Mouse (Mus musculus): ENCODE results near the gene P3h2. TPM values are rescaled to one million over a fixed set of nuclear protein-coding genes. Genes with fewer than 3 reads are reported as not detected.

The P3h2 gene
- total RNA-seq, 2 experiments from 2014 or later: 3.3 to 4.3 TPM

GRCm38 (mm10) chr16:26077246-26078099 is 28.1 kb downstream of the P3h2 start:
- intact Hi-C loops (cut with DNase I): no loop called here
- DNase-seq: no peak

DNA sequence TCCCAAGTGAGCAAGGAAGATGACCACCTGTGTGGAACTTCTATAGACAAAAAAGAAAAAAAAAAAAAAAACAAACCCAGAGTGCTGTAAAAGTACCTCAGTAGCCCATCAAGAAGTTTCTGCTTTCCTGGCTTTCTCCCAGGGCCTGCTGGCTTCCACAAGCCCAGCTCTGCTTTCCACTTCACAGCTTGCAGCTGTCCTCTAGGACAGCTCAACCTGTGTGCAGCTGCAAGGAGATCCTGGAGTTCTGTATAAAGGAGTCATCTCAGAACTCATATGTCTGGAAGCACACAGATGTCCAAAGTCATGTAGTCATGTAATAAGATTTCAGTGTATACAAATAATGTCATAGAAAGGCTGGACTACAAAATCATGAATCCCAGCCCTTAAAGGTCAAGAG is 30.5 kb downstream of the P3h2 start:
- no peak for DNase-seq

GRCm38 (mm10) chr16:26070376-26070775 is 35.2 kb downstream of the P3h2 start:
- intact Hi-C loops (cut with DNase I): no loop called here
- DNase-seq: no peak

More for the DNA sequence above, 30.5 kb downstream of the P3h2 start:
- intact Hi-C loops (cut with DNase I): no loop called here

GRCm38 (mm10) chr16:26065060-26065459 is 40.5 kb downstream of the P3h2 start:
- intact Hi-C loops (cut with DNase I): loop anchor here (1.0 to 5.0 kb wide), 2 partner anchors 14 to 42 kb away; partner anchors contain the start of gene P3h2
- peak; percentile 35 to 50 for DNase-seq

DNA sequence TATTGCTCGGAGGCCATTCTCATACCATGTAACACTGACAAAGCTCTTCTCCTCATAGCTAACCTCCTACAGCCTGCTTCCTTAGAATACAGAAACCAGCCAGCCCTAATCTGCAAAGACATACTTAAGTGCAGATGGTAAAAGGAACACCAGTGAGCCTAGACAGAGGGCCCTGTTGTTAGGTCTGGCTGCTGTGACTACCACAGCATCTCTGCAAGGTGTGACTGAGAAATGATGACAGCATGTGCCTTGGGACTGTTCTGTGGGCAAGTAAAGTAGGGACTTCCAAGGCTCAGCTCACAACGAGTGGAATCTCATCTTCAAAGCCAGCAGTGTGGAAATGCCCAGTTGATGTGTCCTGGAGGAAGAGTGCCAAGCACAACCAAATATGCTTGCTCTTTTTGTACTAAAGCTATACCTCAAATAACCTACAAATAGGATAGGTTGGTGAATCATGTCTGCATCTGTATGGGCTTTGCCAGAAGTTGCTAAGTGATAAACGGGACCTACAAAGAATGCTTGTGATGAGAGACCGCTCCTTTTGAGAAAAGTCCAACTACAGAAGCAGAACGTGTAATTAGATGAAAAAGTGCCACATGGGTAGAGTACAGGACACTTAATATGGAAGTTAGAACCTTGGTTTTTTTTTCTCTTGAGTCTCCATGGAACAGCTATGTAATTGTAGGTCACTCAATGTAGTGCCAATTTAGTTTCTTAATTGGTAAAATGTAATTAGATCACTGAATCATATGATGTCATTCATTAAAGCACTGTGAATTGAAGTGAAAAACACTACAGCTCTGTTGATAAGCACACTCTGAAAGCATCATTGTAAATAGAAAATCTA is 45.1 kb downstream of the P3h2 start:
- intact Hi-C loops (cut with DNase I): no loop called here
- no peak for DNase-seq

DNA sequence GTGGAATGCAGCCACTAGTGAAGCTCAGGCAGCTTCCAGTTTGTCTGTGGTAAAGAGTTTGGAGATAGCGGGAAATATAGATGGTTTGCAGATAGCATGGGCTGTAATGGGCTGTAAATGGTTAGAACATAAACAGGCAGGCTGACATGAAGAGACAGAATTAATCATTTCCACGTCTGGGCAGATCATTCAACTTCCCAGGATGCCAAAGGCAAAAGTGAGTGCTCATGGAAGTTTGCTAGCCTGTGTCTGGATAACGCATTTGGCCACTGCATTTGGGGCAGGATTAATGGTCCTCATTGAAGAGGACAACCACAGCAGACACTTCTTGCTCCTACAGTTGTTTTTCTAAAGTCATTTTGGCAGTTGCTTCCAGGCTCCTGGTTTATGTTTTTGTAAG is 52.0 kb downstream of the P3h2 start:
- DNase-seq: no peak
- intact Hi-C loops (cut with DNase I): no loop called here

GRCm38 (mm10) chr16:26049393-26050087 is 56.0 kb downstream of the P3h2 start:
- peak in 1 of 2 experiments; percentile 31 for DNase-seq
- intact Hi-C loops (cut with DNase I): no loop called here

DNA sequence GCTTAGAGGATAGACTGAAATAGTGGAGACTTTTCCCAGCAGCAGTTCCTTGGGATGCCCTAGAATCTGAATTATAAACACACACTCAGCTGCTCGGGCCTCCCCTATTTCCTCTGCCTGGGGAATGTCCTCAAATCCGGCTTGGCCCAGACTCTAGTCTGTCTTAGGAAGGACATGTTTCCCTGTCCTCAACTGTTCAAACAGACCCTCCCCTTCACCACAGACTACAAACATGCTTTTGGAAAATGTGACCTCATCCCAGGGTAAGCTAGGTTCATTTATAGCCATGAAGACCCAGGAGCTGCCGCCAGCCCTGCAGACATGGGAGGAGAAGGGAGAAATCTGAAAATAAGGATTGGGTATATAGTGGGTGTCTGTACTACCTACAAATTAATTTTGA is 57.7 kb downstream of the P3h2 start:
- intact Hi-C loops (cut with DNase I): no loop called here
- no peak for DNase-seq

DNA sequence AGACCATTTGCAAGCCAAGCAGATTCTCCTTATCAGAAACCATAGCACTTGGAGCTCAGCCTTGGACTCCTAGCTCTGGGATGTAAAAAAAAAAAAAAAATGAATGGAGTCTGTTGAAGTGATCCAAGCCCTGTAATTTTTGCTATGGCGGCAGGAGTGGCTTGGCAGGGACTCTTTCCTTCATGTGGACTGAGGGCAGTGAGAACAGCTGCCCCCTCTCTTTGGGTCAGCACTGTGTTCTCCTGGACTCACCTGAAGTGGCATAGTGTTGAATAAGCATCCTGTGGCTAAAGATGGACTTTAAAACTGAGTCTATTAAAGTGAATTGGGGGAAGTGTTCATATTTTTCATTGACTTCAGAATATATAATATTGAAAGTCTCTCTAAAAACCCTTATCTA is 58.2 kb downstream of the P3h2 start:
- no peak for DNase-seq
- intact Hi-C loops (cut with DNase I): no loop called here

DNA sequence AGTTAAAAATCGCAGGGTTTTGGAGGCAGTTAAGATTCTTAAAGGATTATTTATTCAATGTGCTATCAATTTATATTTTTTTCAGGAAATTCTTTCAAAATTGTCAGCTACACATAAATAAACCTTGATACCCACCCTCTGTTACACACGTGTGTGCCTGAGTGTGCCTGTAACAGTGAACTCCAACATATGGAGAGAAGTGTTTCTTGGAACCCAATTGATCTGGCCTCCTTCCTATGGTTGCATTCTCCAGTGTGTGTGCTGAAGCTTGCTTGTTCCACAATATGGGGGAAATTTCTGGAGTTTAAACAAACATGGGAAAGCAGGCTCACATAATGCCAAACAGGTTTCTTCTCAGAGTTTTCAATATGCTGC is 63.7 kb downstream of the P3h2 start:
- intact Hi-C loops (cut with DNase I): no loop called here
- no peak for DNase-seq

DNA sequence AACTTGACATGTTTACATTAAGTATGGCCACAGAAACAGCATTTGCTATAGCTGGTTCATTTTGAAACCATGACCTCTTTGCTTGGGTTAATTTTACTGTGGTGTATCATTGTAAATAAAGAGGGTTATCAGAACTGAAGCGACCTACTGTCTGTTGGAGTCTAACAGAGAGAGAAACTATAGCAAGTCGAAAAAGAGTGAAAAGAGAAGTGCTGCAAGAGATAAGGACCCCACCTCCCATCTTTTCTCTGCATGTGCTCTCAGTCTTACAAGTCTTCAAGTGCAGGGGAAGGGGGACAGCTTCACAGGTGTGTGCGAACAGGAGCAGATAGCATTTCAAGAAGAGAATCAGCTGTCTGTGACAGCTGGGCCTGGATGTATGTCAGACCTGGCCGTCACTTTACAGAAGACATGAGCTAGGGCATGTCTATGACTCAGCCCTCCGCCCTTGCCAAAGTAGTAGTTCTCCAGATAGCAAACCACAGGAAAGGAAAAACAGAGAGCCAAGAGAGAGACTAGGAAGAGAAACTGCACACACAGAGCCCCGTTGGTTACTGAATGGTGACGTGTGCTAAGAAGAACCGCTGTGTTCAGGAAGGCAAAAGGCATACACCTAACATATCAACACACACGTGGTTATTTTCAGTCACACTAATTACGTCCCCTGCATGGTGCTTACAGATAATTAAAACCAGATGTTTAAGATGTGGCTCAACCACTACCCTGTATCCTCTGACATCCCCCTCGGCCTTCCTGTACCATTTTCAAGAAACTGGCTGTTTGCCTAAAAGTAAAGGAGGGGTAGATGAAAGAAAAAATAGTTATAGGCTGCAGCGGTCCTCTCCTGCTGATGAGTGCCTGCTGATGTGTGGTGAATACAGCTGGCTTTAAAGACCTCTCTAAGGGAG is 64.3 kb downstream of the P3h2 start:
- peak; percentile 41 to 59 for DNase-seq
- intact Hi-C loops (cut with DNase I): no loop called here

GRCm38 (mm10) chr16:26039320-26039719 is 66.3 kb downstream of the P3h2 start:
- intact Hi-C loops (cut with DNase I): no loop called here
- no peak for DNase-seq

DNA sequence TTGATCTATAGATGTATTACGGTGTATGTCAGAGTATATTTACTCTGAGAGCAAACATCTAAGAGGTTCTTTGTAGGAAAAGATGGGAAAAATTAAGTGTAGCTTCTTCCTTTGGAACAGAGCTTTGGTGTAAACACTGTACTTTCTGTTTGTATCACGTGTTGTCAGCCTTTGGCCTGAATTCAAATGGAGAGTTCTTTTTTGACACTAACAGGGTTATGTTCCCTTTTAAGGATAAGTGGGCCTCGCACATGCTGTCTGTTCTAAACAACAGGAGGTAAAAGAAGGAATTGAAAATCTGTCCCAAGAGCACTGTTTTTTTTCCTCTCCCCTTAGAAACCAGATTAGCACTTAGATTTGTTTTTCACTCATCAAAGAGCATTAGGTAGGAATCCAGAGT is 70.1 kb downstream of the P3h2 start:
- intact Hi-C loops (cut with DNase I): no loop called here
- DNase-seq: no peak

DNA sequence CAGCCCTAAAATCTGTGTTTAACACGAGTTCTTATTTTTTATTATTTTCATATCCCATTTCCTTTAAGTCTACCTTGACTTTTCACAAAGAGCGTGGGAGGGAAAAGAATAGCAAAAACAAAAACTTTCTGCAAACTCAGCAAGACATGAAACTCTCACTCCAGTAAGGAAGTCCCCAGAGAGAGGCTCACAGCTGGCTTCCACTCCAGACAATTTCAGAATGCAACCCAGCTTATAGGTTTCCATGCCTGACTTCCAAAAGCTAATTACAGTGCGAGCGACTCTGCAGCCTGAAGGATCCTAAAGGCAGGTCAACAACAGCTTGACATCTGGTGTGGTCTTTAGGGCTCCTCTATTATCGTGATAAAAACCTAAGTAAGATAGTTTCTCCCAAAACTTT is 70.5 kb downstream of the P3h2 start:
- DNase-seq: no peak
- intact Hi-C loops (cut with DNase I): no loop called here

DNA sequence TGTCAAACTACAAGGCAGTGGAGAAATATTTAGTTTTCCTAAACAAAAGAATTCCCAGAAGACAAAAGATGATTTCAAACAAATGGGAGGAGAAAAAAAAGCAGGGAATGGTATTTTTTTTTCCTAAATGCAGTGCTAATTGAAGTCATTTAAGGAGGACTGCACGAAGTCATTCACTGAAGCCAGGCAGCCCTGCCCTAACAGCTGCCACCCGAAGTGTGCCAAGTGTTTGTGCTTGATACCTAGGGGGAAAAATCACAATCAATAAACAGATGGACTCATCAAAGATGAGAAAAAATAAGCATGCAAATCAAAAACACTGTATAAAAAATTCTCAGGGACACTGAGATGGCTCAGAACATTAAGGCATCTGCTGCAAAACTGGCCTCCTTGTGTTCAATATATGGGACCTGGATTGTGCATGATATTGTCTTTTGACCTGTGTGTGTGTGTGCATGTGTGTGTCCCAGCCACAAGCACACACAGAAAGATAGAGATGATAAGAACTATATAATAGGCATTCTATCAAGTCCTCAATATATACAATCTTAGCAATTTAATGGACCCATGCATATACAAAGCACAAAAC is 76.1 kb downstream of the P3h2 start:
- DNase-seq: no peak
- intact Hi-C loops (cut with DNase I): no loop called here

DNA sequence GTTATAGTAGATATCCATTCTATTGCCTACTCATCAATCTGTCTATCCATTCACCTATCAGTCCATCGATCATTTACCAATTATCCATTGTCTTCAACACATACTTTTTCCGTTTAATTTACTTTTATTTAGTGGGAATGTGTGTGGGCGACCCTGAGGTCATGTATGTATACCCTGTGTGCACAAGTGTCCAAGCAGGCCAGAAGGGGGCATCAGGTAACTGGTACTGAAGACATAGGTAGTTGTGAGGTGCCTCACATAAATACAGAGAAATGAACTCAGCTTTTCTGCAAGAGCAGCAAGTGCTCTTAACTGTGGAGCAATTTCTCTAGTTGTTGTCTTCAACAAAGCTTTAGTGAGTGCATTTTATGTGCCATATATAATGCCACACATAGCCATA is 79.2 kb downstream of the P3h2 start:
- intact Hi-C loops (cut with DNase I): no loop called here
- DNase-seq: no peak

- intact Hi-C loops (cut with DNase I): loop anchor here (5.0 kb wide), 1 partner anchor 57 kb away; no protein-coding TSS in a partner anchor
- no peak for DNase-seq
Measured at GRCm38 (mm10) chr16:26024543-26024942, 81.0 kb downstream of the P3h2 start.

GRCm38 (mm10) chr16:26023352-26023751 is 82.2 kb downstream of the P3h2 start:
- intact Hi-C loops (cut with DNase I): loop anchor here (2.0 to 5.0 kb wide), 3 partner anchors 56 to 175 kb away; partner anchors contain the start of gene P3h2
- DNase-seq: no peak

DNA sequence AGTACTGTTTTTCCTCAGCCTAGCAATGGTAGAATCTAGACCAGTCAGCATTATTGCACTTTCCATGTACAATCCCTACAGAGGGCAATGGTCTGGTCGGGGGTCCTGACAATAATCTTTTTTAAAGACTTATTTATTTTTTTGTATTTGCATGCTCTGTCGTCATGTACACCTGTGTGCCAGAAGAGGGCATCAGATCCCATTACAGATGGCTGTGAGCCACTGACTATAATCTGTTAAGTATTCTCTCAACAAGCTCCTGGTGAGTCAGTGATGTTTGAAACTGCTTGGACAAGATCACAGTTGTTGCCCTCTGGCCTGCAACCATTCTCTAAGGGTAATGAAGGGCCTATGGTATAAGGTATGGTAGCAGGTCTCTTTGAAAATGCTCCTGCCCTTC is 83.8 kb downstream of the P3h2 start:
- intact Hi-C loops (cut with DNase I): loop anchor here (2.0 to 5.0 kb wide), 3 partner anchors 54 to 177 kb away; partner anchors contain the start of gene P3h2
- no peak for DNase-seq
